Mouse (Mus musculus): ENCODE measurements around the gene Gm45808. TPM values are rescaled to one million over a fixed set of nuclear protein-coding genes. Genes with fewer than 3 reads are reported as not detected.
"Not testable (repeated sequence)": the region's sequence is repeated elsewhere in the genome, so short reads cannot be mapped to it uniquely, and the experiment has no call there.

Gene Gm45808
- not detected in 2 replicates for polyA plus RNA-seq (2015; fragmentation: Nextera tagmentation; extraction: Ambion mirVana)

- Histone ChIP-seq H3K4me3 (no peak within 1 kb of the TSS; the same call in 1 of the 2 replicates), H3K27me3 (no peaks in the 10 kb centered on the region), H3K9ac (no peak within 1 kb of the TSS), H3K36me3 (peaks cover 1% of the 10 kb centered on the region), H3K4me2 (replicated peaks) (no peak within 1 kb of the TSS), H3K27ac (0 out of 2 replicates have a peak within 1 kb of the TSS, but pooled peaks have one; percentile 71), H3K4me1 (peaks cover 32% of the 10 kb centered on the region), H3K9me3 (no peaks in the 10 kb centered on the region)
- 81% methylated on average over 12 of the region's 12 CpGs for WGBS
- no peak for ATAC-seq (ENCODE audit: low FRiP score, low read depth)
These were observed at the start of gene Gm45808 for GRCm38 (mm10) chr7:45486761-45487415. Gene Gm45808 (minus strand): TSS chr7:45486811.

GRCm38 (mm10) chr7:45535676-45536075 lies 49.1 kb upstream of the Gm45808 start:
- Histone ChIP-seq H3K27ac (no peak overlapping the region), H3K4me2 (replicated peaks) (no peak overlapping the region), H3K4me3 (no peak overlapping the region), H3K27me3 (no peaks in the 10 kb centered on the region), H3K4me1 (peaks cover 11% of the 10 kb centered on the region), H3K36me3 (no peaks in the 10 kb centered on the region), H3K9ac (no peak overlapping the region), H3K9me3 (no peaks in the 10 kb centered on the region)
- WGBS: 80% methylated on average over 1 of the region's 1 CpGs
- ATAC-seq (ENCODE audit: low FRiP score, low read depth): no peak

- no peaks in the 10 kb centered on the region for H3K36me3 ChIP-seq
- WGBS: 80% methylated on average over 2 of the region's 2 CpGs
- no peaks in the 10 kb centered on the region for H3K27me3 ChIP-seq
- no peak overlapping the region for H3K4me3 ChIP-seq
- peak overlapping the region; percentile 32 for H3K4me2 ChIP-seq (replicated peaks)
- no peak for ATAC-seq (ENCODE audit: low FRiP score, low read depth)
- H3K27ac ChIP-seq: peak overlapping the region; percentile 28; the same call in 1 of the 2 replicates
- peaks cover 12% of the 10 kb centered on the region for H3K4me1 ChIP-seq
- 0 out of 2 replicates have a peak overlapping the region, but pooled peaks have one; percentile 19 for H3K9ac ChIP-seq
- no peaks in the 10 kb centered on the region for H3K9me3 ChIP-seq
These were observed 44.0 kb upstream of the Gm45808 start for GRCm38 (mm10) chr7:45530643-45531042.

- WGBS: 15% methylated on average over 6 of the region's 6 CpGs
- ATAC-seq (ENCODE audit: low FRiP score, low read depth): no peak
These were observed 42.9 kb upstream of the Gm45808 start for GRCm38 (mm10) chr7:45529461-45529860.

GRCm38 (mm10) chr7:45527169-45527568 lies 40.6 kb upstream of the Gm45808 start:
- H3K9me3 ChIP-seq; H3K4me2 ChIP-seq (replicated peaks); H3K27me3 ChIP-seq; H3K4me3 ChIP-seq; ATAC-seq (ENCODE audit: low FRiP score, low read depth); H3K9ac ChIP-seq; H3K27ac ChIP-seq: not testable (repeated sequence)
- 93% methylated on average over 6 of the region's 6 CpGs for WGBS
- Histone ChIP-seq H3K36me3 (peaks cover 16% of the 10 kb centered on the region), H3K4me1 (peaks cover 42% of the 10 kb centered on the region)

More at GRCm38 (mm10) chr7:45529461-45529860, 42.9 kb upstream of the Gm45808 start:
- Histone ChIP-seq H3K9ac (no peak overlapping the region), H3K36me3 (peaks cover 2% of the 10 kb centered on the region; the same call in 1 of the 2 replicates), H3K27me3 (no peaks in the 10 kb centered on the region), H3K27ac (no peak overlapping the region; the same call in 1 of the 2 replicates), H3K4me1 (peaks cover 22% of the 10 kb centered on the region), H3K9me3 (no peaks in the 10 kb centered on the region), H3K4me2 (replicated peaks) (peak overlapping the region; percentile 9; the same call in 1 of the 2 replicates), H3K4me3 (no peak overlapping the region)

- H3K4me2 ChIP-seq (replicated peaks): peak overlapping the region; percentile 85
- H3K27ac ChIP-seq: peak overlapping the region; percentile 91
- WGBS: 21% methylated on average over 7 of the region's 7 CpGs
- H3K4me1 ChIP-seq: peaks cover 43% of the 10 kb centered on the region
- H3K36me3 ChIP-seq: peaks cover 16% of the 10 kb centered on the region
- 0 out of 2 replicates have a peak, but pooled peaks have one; percentile 8 for ATAC-seq (ENCODE audit: low FRiP score, low read depth)
- H3K9me3 ChIP-seq: no peaks in the 10 kb centered on the region
- no peaks in the 10 kb centered on the region for H3K27me3 ChIP-seq
- peak overlapping the region; percentile 86 for H3K4me3 ChIP-seq
- H3K9ac ChIP-seq: peak overlapping the region; percentile 90
These were observed 40.0 kb upstream of the Gm45808 start for GRCm38 (mm10) chr7:45526474-45527120.

- peak; percentile 90 for ATAC-seq (ENCODE audit: low FRiP score, low read depth)
- Histone ChIP-seq H3K4me2 (replicated peaks) (peak within 1 kb of the TSS; percentile 85), H3K9ac (peak within 1 kb of the TSS; percentile 90), H3K4me3 (peak within 1 kb of the TSS; percentile 86), H3K27ac (peak within 1 kb of the TSS; percentile 91), H3K36me3 (peaks cover 16% of the 10 kb centered on the region), H3K4me1 (peaks cover 48% of the 10 kb centered on the region), H3K9me3 (no peaks in the 10 kb centered on the region), H3K27me3 (no peaks in the 10 kb centered on the region)
- WGBS: under 1% methylated on average over 54 of the region's 54 CpGs
These were observed 39.3 kb upstream of the Gm45808 start, which contains the start of the genes Ppp1r15a and Plekha4 for GRCm38 (mm10) chr7:45525809-45526473. Gene Ppp1r15a (minus strand): TSS chr7:45526268. Gene Plekha4 (plus strand): TSS chr7:45526330.

GRCm38 (mm10) chr7:45524841-45525621 lies 38.4 kb upstream of the Gm45808 start:
- Histone ChIP-seq H3K27ac (peak overlapping the region; percentile 91; the same call in 1 of the 2 replicates), H3K4me2 (replicated peaks) (peak overlapping the region; percentile 85), H3K4me1 (peaks cover 41% of the 10 kb centered on the region), H3K4me3 (peak overlapping the region; percentile 86), H3K9me3 (no peaks in the 10 kb centered on the region), H3K9ac (peak overlapping the region; percentile 90), H3K27me3 (no peaks in the 10 kb centered on the region), H3K36me3 (peaks cover 16% of the 10 kb centered on the region)
- no peak for ATAC-seq (ENCODE audit: low FRiP score, low read depth)
- 24% methylated on average over 12 of the region's 12 CpGs for WGBS

GRCm38 (mm10) chr7:45523678-45524170 lies 37.1 kb upstream of the Gm45808 start:
- Histone ChIP-seq H3K36me3 (peaks cover 16% of the 10 kb centered on the region), H3K27me3 (no peaks in the 10 kb centered on the region), H3K4me3 (peak overlapping the region; percentile 17), H3K27ac (no peak overlapping the region; the same call in 1 of the 2 replicates), H3K4me1 (peaks cover 48% of the 10 kb centered on the region), H3K9me3 (no peaks in the 10 kb centered on the region), H3K4me2 (replicated peaks) (peak overlapping the region; percentile 45), H3K9ac (peak overlapping the region; percentile 50; the same call in 1 of the 2 replicates)
- no peak for ATAC-seq (ENCODE audit: low FRiP score, low read depth)
- WGBS: 81% methylated on average over 13 of the region's 13 CpGs

- H3K4me1 ChIP-seq: peaks cover 48% of the 10 kb centered on the region
These were observed 36.5 kb upstream of the Gm45808 start for GRCm38 (mm10) chr7:45522957-45523676.

More at GRCm38 (mm10) chr7:45522957-45523676, 36.5 kb upstream of the Gm45808 start:
- H3K4me2 ChIP-seq (replicated peaks): peak overlapping the region; percentile 45
- no peak for ATAC-seq (ENCODE audit: low FRiP score, low read depth)
- H3K36me3 ChIP-seq: peaks cover 16% of the 10 kb centered on the region
- no peak overlapping the region; the same call in 1 of the 2 replicates for H3K27ac ChIP-seq
- peak overlapping the region; percentile 50 for H3K9ac ChIP-seq
- H3K27me3 ChIP-seq: no peaks in the 10 kb centered on the region
- H3K4me3 ChIP-seq: peak overlapping the region; percentile 17
- WGBS: 65% methylated on average over 18 of the region's 18 CpGs
- no peaks in the 10 kb centered on the region for H3K9me3 ChIP-seq

Data from limb, embryonic 13.5 days (tissue).